Mouse (Mus musculus): ENCODE results near the gene Foxg1. TPM values are rescaled to one million over a fixed set of nuclear protein-coding genes. Genes with fewer than 3 reads are reported as not detected.

Foxg1 gene
- total and polyA plus RNA-seq, 3 experiments, result 0.14 TPM; not detected in 2

DNA sequence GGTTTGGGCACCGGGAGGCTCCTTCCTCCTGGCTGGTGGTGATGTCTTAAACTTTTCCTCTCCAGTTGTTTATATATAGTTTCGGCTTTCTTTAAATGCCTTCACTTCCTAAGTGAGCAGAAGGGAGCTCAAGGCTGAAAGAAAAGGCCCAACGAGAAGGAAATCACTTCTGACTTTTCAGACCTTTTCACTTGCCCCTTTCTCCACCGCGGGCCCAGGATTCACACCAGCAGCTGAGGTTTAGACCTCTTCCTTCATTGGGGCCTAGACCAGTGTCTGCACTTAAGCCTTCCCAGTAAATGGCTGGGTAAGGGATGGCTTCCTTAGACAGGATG, 19.3 kb downstream of the Foxg1 start:
- no peaks in the 10 kb centered on the region for H3K36me3 ChIP-seq (ENCODE audit: control insufficient read depth, insufficient read depth, low read length)
- no peak for DNase-seq
- H3K9ac ChIP-seq (ENCODE audit: low read depth, low read length), result no peak overlapping the region
- intact Hi-C loops (cut with DNase I), result no loop called here
- TF ChIP-seq CTCF (IDR thresholded peaks at IDR 0.05) (no peak), EP300 (IDR thresholded peaks at IDR 0.05; ENCODE audit: insufficient read depth, low read depth, low read length) (no peak), POLR2A (IDR thresholded peaks at IDR 0.05; ENCODE audit: insufficient read depth, low read depth, low read length) (no peak)
- H3K27me3 ChIP-seq (ENCODE audit: control insufficient read depth, insufficient read depth, low read length), result peaks cover 11% of the 10 kb centered on the region
- H3K79me2 ChIP-seq (replicated peaks; ENCODE audit: control insufficient read depth, insufficient read depth, low read length), result no peaks in the 10 kb centered on the region
- H3K27ac ChIP-seq, result no peak overlapping the region
- no peaks in the 10 kb centered on the region for H3K4me1 ChIP-seq (ENCODE audit: control insufficient read depth, insufficient read depth, low read length)
- under 1% methylated on average over 5 of the region's 5 CpGs for WGBS
- no peak overlapping the region for H3K4me3 ChIP-seq

DNA sequence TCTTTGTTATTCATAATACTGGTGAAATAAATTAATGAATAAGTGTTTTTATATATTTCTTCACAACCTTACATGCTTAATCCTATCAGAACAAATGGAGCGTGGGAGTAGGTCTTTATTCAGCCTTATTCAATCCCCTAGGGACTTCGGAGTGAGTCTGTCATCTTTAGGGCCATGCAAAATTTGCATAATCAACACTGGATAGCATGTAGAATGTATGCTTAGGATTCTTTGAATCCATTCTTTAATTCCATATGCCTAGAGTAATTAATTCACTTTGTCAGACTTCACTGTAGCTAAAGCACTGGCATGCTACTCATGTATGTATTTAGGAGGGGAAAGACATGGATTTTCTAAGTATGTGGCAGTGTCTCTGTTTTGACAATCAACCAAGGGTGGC, 27.4 kb downstream of the Foxg1 start:
- Histone ChIP-seq H3K27me3 (ENCODE audit: control insufficient read depth, insufficient read depth, low read length) (no peaks in the 10 kb centered on the region), H3K4me1 (ENCODE audit: control insufficient read depth, insufficient read depth, low read length) (no peaks in the 10 kb centered on the region), H3K4me3 (no peak overlapping the region), H3K79me2 (replicated peaks; ENCODE audit: control insufficient read depth, insufficient read depth, low read length) (no peaks in the 10 kb centered on the region), H3K9ac (ENCODE audit: low read depth, low read length) (no peak overlapping the region), H3K36me3 (ENCODE audit: control insufficient read depth, insufficient read depth, low read length) (no peaks in the 10 kb centered on the region), H3K27ac (no peak overlapping the region)
- WGBS, result 69% methylated on average over 2 of the region's 2 CpGs
- DNase-seq, result no peak
- TF ChIP-seq EP300 (IDR thresholded peaks at IDR 0.05; ENCODE audit: insufficient read depth, low read depth, low read length) (no peak), POLR2A (IDR thresholded peaks at IDR 0.05; ENCODE audit: insufficient read depth, low read depth, low read length) (no peak), CTCF (IDR thresholded peaks at IDR 0.05) (no peak)
- intact Hi-C loops (cut with DNase I), result no loop called here

DNA sequence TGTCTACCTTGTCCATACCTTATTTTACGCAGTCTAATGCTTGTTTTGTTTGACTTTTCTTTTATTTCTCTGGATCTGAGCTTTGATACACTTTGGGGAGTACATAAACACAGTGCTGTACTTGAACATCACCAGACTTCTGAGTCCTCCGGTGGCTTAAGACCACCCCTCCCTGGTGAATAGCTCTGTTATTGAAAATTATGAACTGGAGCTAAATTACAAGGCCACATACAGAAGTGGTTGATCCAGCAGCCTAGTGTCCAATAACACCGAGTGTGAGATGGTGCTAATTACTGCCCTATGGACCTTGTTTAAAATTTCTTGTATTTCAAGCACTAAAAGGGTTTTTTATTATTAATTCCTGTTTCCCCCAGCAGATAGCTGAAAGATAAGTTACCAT, 35.5 kb downstream of the Foxg1 start:
- H3K79me2 ChIP-seq (replicated peaks; ENCODE audit: control insufficient read depth, insufficient read depth, low read length), result no peaks in the 10 kb centered on the region
- 64% methylated on average over 3 of the region's 3 CpGs for WGBS
- no peak overlapping the region for H3K4me3 ChIP-seq
- H3K27ac ChIP-seq, result no peak overlapping the region
- H3K27me3 ChIP-seq (ENCODE audit: control insufficient read depth, insufficient read depth, low read length), result no peaks in the 10 kb centered on the region
- TF ChIP-seq POLR2A (IDR thresholded peaks at IDR 0.05; ENCODE audit: insufficient read depth, low read depth, low read length) (no peak), CTCF (IDR thresholded peaks at IDR 0.05) (no peak), EP300 (IDR thresholded peaks at IDR 0.05; ENCODE audit: insufficient read depth, low read depth, low read length) (no peak)
- H3K9ac ChIP-seq (ENCODE audit: low read depth, low read length), result no peak overlapping the region
- H3K36me3 ChIP-seq (ENCODE audit: control insufficient read depth, insufficient read depth, low read length), result no peaks in the 10 kb centered on the region
- H3K4me1 ChIP-seq (ENCODE audit: control insufficient read depth, insufficient read depth, low read length), result no peaks in the 10 kb centered on the region
- intact Hi-C loops (cut with DNase I), result no loop called here
- no peak for DNase-seq

Other genes starting within 250 kb of the Foxg1 start
- gene Gm43517, start 2.5 kb downstream of the Foxg1 start, total RNA-seq (2021), result not detected
- gene Gm43517, start 2.5 kb downstream of the Foxg1 start, polyA plus RNA-seq (2012; rRNA removed), result not detected in 2 replicates